Mouse (Mus musculus): Measurements from ENCODE around the gene Mgat5. TPM values are rescaled to one million over a fixed set of nuclear protein-coding genes. Genes with fewer than 3 reads are reported as not detected.
A peak's percentile ranks its signal among the peaks of the same experiment; 100 is the strongest.

The Mgat5 gene
- total and polyA plus RNA-seq, 2 experiments from 2014 or later = 2.1 to 11.2 TPM

- WGBS = 90% methylated on average over 5 of the region's 5 CpGs
- Histone ChIP-seq H3K9ac (replicated peaks; ENCODE audit: low read depth, low read length) (no peak overlapping the region), H3K4me1 (ENCODE audit: control insufficient read depth, insufficient read depth) (no peaks in the 10 kb centered on the region), H3K36me3 (replicated peaks; ENCODE audit: control insufficient read depth, insufficient read depth, low read length) (peaks cover 38% of the 10 kb centered on the region; the same call in 1 of the 2 replicates), H3K4me2 (ENCODE audit: low read depth, low read length) (no peak overlapping the region), H3K27ac (ENCODE audit: low read depth) (no peak overlapping the region), H3K27me3 (ENCODE audit: control insufficient read depth, insufficient read depth, low read length) (no peaks in the 10 kb centered on the region), H3K4me3 (ENCODE audit: low read depth, low read length) (no peak overlapping the region), H3K9me3 (replicated peaks; ENCODE audit: control insufficient read depth, low read length) (no peaks in the 10 kb centered on the region)
- no peak for ATAC-seq (ENCODE audit: insufficient read depth, low read depth)
- no peak for TF ChIP-seq EP300 (IDR thresholded peaks at IDR 0.05; ENCODE audit: low read depth)
- TF ChIP-seq CTCF (IDR thresholded peaks at IDR 0.05; ENCODE audit: low read depth) = no peak
- no peak for DNase-seq (ENCODE audit: low spot score)
Observed at GRCm38 (mm10) chr1:127398186-127398585, 193.4 kb downstream of the Mgat5 start.

- Histone ChIP-seq H3K4me1 (ENCODE audit: control insufficient read depth, insufficient read depth) (no peaks in the 10 kb centered on the region), H3K27me3 (ENCODE audit: control insufficient read depth, insufficient read depth, low read length) (no peaks in the 10 kb centered on the region), H3K9me3 (replicated peaks; ENCODE audit: control insufficient read depth, low read length) (no peaks in the 10 kb centered on the region), H3K4me3 (ENCODE audit: low read depth, low read length) (no peak overlapping the region), H3K27ac (ENCODE audit: low read depth) (no peak overlapping the region), H3K36me3 (replicated peaks; ENCODE audit: control insufficient read depth, insufficient read depth, low read length) (peaks cover 22% of the 10 kb centered on the region; the same call in 1 of the 2 replicates), H3K4me2 (ENCODE audit: low read depth, low read length) (no peak overlapping the region), H3K9ac (replicated peaks; ENCODE audit: low read depth, low read length) (no peak overlapping the region)
- TF ChIP-seq CTCF (IDR thresholded peaks at IDR 0.05; ENCODE audit: low read depth) (no peak), EP300 (IDR thresholded peaks at IDR 0.05; ENCODE audit: low read depth) (no peak)
- no peak for DNase-seq (ENCODE audit: low spot score)
- WGBS = 82% methylated on average over 2 of the region's 2 CpGs
- no peak for ATAC-seq (ENCODE audit: insufficient read depth, low read depth)
Observed at GRCm38 (mm10) chr1:127400198-127400597, 195.4 kb downstream of the Mgat5 start.

DNA sequence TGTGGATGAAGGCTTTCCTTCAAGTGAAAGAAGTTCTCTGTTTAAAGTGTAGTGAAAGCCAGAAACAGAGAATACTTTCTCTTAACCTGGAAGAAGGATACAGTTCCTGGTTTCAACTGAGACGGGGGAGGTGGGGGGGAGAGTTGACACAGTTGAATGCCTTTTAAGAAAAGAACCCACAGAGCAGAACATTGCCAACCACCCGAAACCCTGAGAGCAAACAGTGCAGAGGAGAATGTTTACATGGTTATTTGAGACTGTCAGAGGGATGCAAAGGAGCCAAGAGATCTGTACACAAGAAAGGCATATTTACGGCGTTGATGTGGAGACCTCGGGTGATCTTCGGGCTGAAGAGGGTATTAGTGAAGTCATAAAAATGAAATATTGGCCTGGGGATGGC lies 195.9 kb downstream of the Mgat5 start:
- no peak overlapping the region for H3K9ac ChIP-seq (replicated peaks; ENCODE audit: low read depth, low read length)
- WGBS = 90% methylated on average over 6 of the region's 6 CpGs
- no peak for ATAC-seq (ENCODE audit: insufficient read depth, low read depth)

DNA sequence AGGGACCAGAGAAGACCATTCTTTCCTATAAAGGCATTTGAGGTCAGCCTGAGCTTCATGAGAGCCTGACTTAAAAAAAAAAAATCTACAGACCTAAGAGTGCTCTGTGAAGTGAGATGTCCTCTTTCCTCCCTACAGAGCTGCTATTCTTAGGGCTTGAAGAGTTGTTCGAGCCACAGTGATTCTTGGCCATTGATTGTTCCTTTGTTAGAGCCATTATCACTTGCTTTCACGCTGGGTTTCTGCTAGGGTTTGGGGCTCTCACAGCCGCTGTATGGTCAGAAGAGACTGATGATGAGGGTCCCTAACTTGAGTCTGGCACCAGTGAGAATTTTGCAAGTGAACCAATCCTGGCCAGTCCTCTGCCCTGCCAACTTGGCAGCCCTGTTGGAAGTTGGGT lies 199.8 kb downstream of the Mgat5 start:
- Histone ChIP-seq H3K9me3 (replicated peaks; ENCODE audit: control insufficient read depth, low read length) (no peaks in the 10 kb centered on the region), H3K4me2 (ENCODE audit: low read depth, low read length) (no peak overlapping the region), H3K4me3 (ENCODE audit: low read depth, low read length) (no peak overlapping the region), H3K27me3 (ENCODE audit: control insufficient read depth, insufficient read depth, low read length) (no peaks in the 10 kb centered on the region), H3K4me1 (ENCODE audit: control insufficient read depth, insufficient read depth) (peaks cover 20% of the 10 kb centered on the region), H3K9ac (replicated peaks; ENCODE audit: low read depth, low read length) (no peak overlapping the region), H3K36me3 (replicated peaks; ENCODE audit: control insufficient read depth, insufficient read depth, low read length) (peaks cover 7% of the 10 kb centered on the region; the same call in 1 of the 2 replicates), H3K27ac (ENCODE audit: low read depth) (no peak overlapping the region)
- TF ChIP-seq CTCF (IDR thresholded peaks at IDR 0.05; ENCODE audit: low read depth) (no peak), EP300 (IDR thresholded peaks at IDR 0.05; ENCODE audit: low read depth) (no peak)
- DNase-seq (ENCODE audit: low spot score) (no peak), ATAC-seq (ENCODE audit: insufficient read depth, low read depth) (no peak)
- WGBS = 43% methylated on average over 3 of the region's 3 CpGs

More for the DNA sequence above, 195.9 kb downstream of the Mgat5 start:
- H3K27me3 ChIP-seq (ENCODE audit: control insufficient read depth, insufficient read depth, low read length) = no peaks in the 10 kb centered on the region
- no peak overlapping the region for H3K4me2 ChIP-seq (ENCODE audit: low read depth, low read length)
- H3K4me1 ChIP-seq (ENCODE audit: control insufficient read depth, insufficient read depth) = no peaks in the 10 kb centered on the region
- no peaks in the 10 kb centered on the region for H3K9me3 ChIP-seq (replicated peaks; ENCODE audit: control insufficient read depth, low read length)
- TF ChIP-seq CTCF (IDR thresholded peaks at IDR 0.05; ENCODE audit: low read depth) (no peak), EP300 (IDR thresholded peaks at IDR 0.05; ENCODE audit: low read depth) (no peak)
- no peak overlapping the region for H3K27ac ChIP-seq (ENCODE audit: low read depth)
- no peak for DNase-seq (ENCODE audit: low spot score)
- H3K4me3 ChIP-seq (ENCODE audit: low read depth, low read length) = no peak overlapping the region
- peaks cover 22% of the 10 kb centered on the region; the same call in 1 of the 2 replicates for H3K36me3 ChIP-seq (replicated peaks; ENCODE audit: control insufficient read depth, insufficient read depth, low read length)

GRCm38 (mm10) chr1:127408957-127409423 lies 204.2 kb downstream of the Mgat5 start:
- Histone ChIP-seq H3K4me3 (ENCODE audit: low read depth, low read length) (no peak overlapping the region), H3K4me2 (ENCODE audit: low read depth, low read length) (no peak overlapping the region), H3K9ac (replicated peaks; ENCODE audit: low read depth, low read length) (no peak overlapping the region), H3K9me3 (replicated peaks; ENCODE audit: control insufficient read depth, low read length) (no peaks in the 10 kb centered on the region), H3K27ac (ENCODE audit: low read depth) (peak overlapping the region; percentile 84), H3K36me3 (replicated peaks; ENCODE audit: control insufficient read depth, insufficient read depth, low read length) (peaks cover 15% of the 10 kb centered on the region), H3K4me1 (ENCODE audit: control insufficient read depth, insufficient read depth) (peaks cover 27% of the 10 kb centered on the region), H3K27me3 (ENCODE audit: control insufficient read depth, insufficient read depth, low read length) (no peaks in the 10 kb centered on the region)
- DNase-seq (ENCODE audit: low spot score) (peak; percentile 28), ATAC-seq (ENCODE audit: insufficient read depth, low read depth) (peak; percentile 68)
- 31% methylated on average over 2 of the region's 2 CpGs for WGBS
- TF ChIP-seq CTCF (IDR thresholded peaks at IDR 0.05; ENCODE audit: low read depth) = no peak
- no peak for TF ChIP-seq EP300 (IDR thresholded peaks at IDR 0.05; ENCODE audit: low read depth)

DNA sequence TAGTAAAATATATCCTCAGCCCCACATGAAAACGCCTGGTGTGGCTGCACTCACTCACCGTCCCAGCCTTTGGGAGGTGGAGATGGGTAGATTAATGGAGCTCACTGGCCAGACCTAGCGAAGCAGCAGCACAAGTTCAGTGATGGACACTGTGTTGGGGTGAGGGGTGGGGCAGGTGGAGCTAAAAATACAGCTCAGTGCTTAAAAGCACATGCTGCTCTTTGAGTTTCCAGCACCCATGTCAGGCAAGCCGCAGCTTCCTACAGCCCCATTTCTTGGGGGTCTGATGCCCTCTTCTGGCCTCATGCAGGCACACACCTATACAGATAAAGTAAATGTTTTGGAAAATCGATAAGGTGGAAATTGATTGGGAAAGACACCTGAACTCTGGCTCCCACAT lies 204.7 kb downstream of the Mgat5 start:
- H3K9ac ChIP-seq (replicated peaks; ENCODE audit: low read depth, low read length) = no peak overlapping the region
- ATAC-seq (ENCODE audit: insufficient read depth, low read depth) (peak; percentile 74), DNase-seq (ENCODE audit: low spot score) (peak; percentile 44)
- H3K4me3 ChIP-seq (ENCODE audit: low read depth, low read length) = no peak overlapping the region
- no peak overlapping the region for H3K4me2 ChIP-seq (ENCODE audit: low read depth, low read length)
- TF ChIP-seq EP300 (IDR thresholded peaks at IDR 0.05; ENCODE audit: low read depth) (no peak), CTCF (IDR thresholded peaks at IDR 0.05; ENCODE audit: low read depth) (peak; percentile 54)
- 48% methylated on average over 5 of the region's 5 CpGs for WGBS
- H3K27ac ChIP-seq (ENCODE audit: low read depth) = peak overlapping the region; percentile 84
- peaks cover 27% of the 10 kb centered on the region for H3K4me1 ChIP-seq (ENCODE audit: control insufficient read depth, insufficient read depth)
- no peaks in the 10 kb centered on the region for H3K27me3 ChIP-seq (ENCODE audit: control insufficient read depth, insufficient read depth, low read length)
- peaks cover 15% of the 10 kb centered on the region for H3K36me3 ChIP-seq (replicated peaks; ENCODE audit: control insufficient read depth, insufficient read depth, low read length)
- H3K9me3 ChIP-seq (replicated peaks; ENCODE audit: control insufficient read depth, low read length) = no peaks in the 10 kb centered on the region

Measured in heart, postnatal 0 days (tissue).